Mouse (Mus musculus): ENCODE results near the gene Vamp9.

DNA sequence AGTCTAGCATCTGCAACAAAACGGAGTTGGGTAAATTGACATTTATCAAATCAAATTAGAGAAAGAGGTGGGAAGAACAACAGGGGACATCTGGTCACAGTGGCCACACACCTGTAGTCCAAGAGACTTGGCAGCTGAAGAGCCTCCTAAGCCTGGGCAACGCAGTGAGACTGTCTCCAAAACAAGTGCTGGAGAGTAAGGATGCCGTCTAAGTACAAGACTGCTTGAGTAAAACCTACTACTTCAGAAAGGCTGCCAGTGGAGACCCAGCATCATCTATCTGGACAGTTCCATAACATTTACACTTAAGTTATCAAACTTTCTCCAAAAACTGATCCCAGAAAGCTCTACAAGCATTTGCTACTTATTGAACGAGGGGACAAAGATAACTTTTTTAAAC is 69.0 kb downstream of the Vamp9 start:
- no peak for TF ChIP-seq CTCF (IDR thresholded peaks at IDR 0.05; ENCODE audit: low read depth)
- TF ChIP-seq EP300 (IDR thresholded peaks at IDR 0.05; ENCODE audit: low read depth), result no peak

Measured in liver, postnatal 0 days (tissue).